Mouse (Mus musculus): Measurements from ENCODE around the gene Mfsd5. TPM values are rescaled to one million over a fixed set of nuclear protein-coding genes. Genes with fewer than 3 reads are reported as not detected.

The Mfsd5 gene
- total RNA-seq (2021), result 10 to 100 TPM; 20.6 to 23.8 TPM

GRCm38 (mm10) chr15:102279092-102279782 lies at the start of gene Mfsd5:
Gene Mfsd5, plus strand, starts transcription at chr15:102279454.
- DNase-seq, result peak; percentile 90 to 91
- intact Hi-C loops (cut with DNase I), result loop anchor here (1.0 kb wide), 1 partner anchor 33 kb away; no protein-coding TSS in a partner anchor

GRCm38 (mm10) chr15:102230408-102231321 lies 48.6 kb upstream of the Mfsd5 start:
- intact Hi-C loops (cut with DNase I), result no loop called here

GRCm38 (mm10) chr15:102231748-102232147 lies 47.5 kb upstream of the Mfsd5 start, which contains the start of gene Itgb7:
Gene Itgb7, minus strand, starts transcription at chr15:102231944.
- no peak for DNase-seq
- intact Hi-C loops (cut with DNase I), result no loop called here

More at GRCm38 (mm10) chr15:102230408-102231321, 48.6 kb upstream of the Mfsd5 start:
- DNase-seq, result no peak

- DNase-seq, result no peak
- intact Hi-C loops (cut with DNase I), result no loop called here
Observed at GRCm38 (mm10) chr15:102232764-102233163, 46.5 kb upstream of the Mfsd5 start.

GRCm38 (mm10) chr15:102233896-102234295 lies 45.4 kb upstream of the Mfsd5 start:
- no peak for DNase-seq
- intact Hi-C loops (cut with DNase I), result no loop called here

GRCm38 (mm10) chr15:102235371-102236027 lies 43.8 kb upstream of the Mfsd5 start:
- intact Hi-C loops (cut with DNase I), result loop anchor here (5.0 kb wide), 1 partner anchor 37 kb away; the partner anchor contains the start of gene Gm9918
- DNase-seq, result peak in 1 of 2 experiments; percentile 26

- intact Hi-C loops (cut with DNase I), result loop anchor here (1.0 to 5.0 kb wide), 2 partner anchors 34 to 78 kb away; partner anchors contain the start of gene Gm9918
Observed at GRCm38 (mm10) chr15:102238543-102239259, 40.6 kb upstream of the Mfsd5 start.

GRCm38 (mm10) chr15:102239260-102239590 lies 40.0 kb upstream of the Mfsd5 start:
- DNase-seq, result peak; percentile 79 to 86
- intact Hi-C loops (cut with DNase I), result loop anchor here (1.0 to 5.0 kb wide), 2 partner anchors 33 to 77 kb away; partner anchors contain the start of gene Gm9918

More at GRCm38 (mm10) chr15:102238543-102239259, 40.6 kb upstream of the Mfsd5 start:
- no peak for DNase-seq

- no peak for DNase-seq
- intact Hi-C loops (cut with DNase I), result loop anchor here (1.0 to 5.0 kb wide), 2 partner anchors 32 to 76 kb away; partner anchors contain the start of gene Gm9918
Observed at GRCm38 (mm10) chr15:102239851-102240250, 39.4 kb upstream of the Mfsd5 start.

- intact Hi-C loops (cut with DNase I), result no loop called here
- peak; percentile 35 to 52 for DNase-seq
Observed at GRCm38 (mm10) chr15:102240607-102241006, 38.6 kb upstream of the Mfsd5 start.

GRCm38 (mm10) chr15:102242404-102243228 lies 36.6 kb upstream of the Mfsd5 start:
- no peak for DNase-seq
- intact Hi-C loops (cut with DNase I), result no loop called here

- peak; percentile 58 to 62 for DNase-seq
- intact Hi-C loops (cut with DNase I), result no loop called here
Observed at GRCm38 (mm10) chr15:102243229-102244190, 35.7 kb upstream of the Mfsd5 start.

GRCm38 (mm10) chr15:102244306-102245191 lies 34.7 kb upstream of the Mfsd5 start:
- intact Hi-C loops (cut with DNase I), result no loop called here
- no peak for DNase-seq

- intact Hi-C loops (cut with DNase I), result no loop called here
- peak; percentile 41 to 55 for DNase-seq
Observed at GRCm38 (mm10) chr15:102245461-102245881, 33.8 kb upstream of the Mfsd5 start.

GRCm38 (mm10) chr15:102245891-102246741 lies 33.1 kb upstream of the Mfsd5 start:
- intact Hi-C loops (cut with DNase I), result loop anchor here (1.0 kb wide), 1 partner anchor 33 kb away; the partner anchor contains the start of gene Mfsd5
- peak; percentile 81 to 86 for DNase-seq

GRCm38 (mm10) chr15:102246866-102247251 lies 32.4 kb upstream of the Mfsd5 start:
- intact Hi-C loops (cut with DNase I), result loop anchor here (1.0 kb wide), 1 partner anchor 32 kb away; the partner anchor contains the start of gene Mfsd5

More at GRCm38 (mm10) chr15:102246866-102247251, 32.4 kb upstream of the Mfsd5 start:
- peak; percentile 96 to 97 for DNase-seq

Data from heart, postnatal 10 days (tissue).